Mouse (Mus musculus) hindbrain, embryonic 11.5 days (tissue): ENCODE measurements around the gene Ip6k1. TPM values are rescaled to one million over a fixed set of nuclear protein-coding genes. Genes with fewer than 3 reads are reported as not detected.

Source experiments
- ATAC-seq: fragments of 200-750 bp; cut with Nextera tagmentation; 2 replicates; pipeline ENCODE4 v1.8.0; 2017; ENCODE audit warnings: mild to moderate bottlenecking, moderate TSS enrichment, moderate library complexity; ENCODE audit not compliant: low FRiP score
- DNase-seq: peaks from one replicate; pipeline ENCODE4 v3.0.0-alpha.2; 2015; ENCODE audit warnings: low spot score
- H3K27ac ChIP-seq: fragments of 300-500 bp; sonication (generic); 2 replicates; pipeline ENCODE4 v1.5.1; 2014; ENCODE audit warnings: mild to moderate bottlenecking, low read depth, low read length
- H3K27me3 ChIP-seq: fragments of 300-500 bp; sonication (generic); 2 replicates; pipeline ENCODE4 v1.6.1; 2014; ENCODE audit warnings: mild to moderate bottlenecking, low read length, moderate library complexity, mixed read lengths; ENCODE audit not compliant: control insufficient read depth, insufficient read depth
- H3K36me3 ChIP-seq: fragments of 300-500 bp; sonication (generic); 2 replicates; pipeline ENCODE4 v1.6.1; 2014; ENCODE audit warnings: mild to moderate bottlenecking, low read length, moderate library complexity, mixed read lengths; ENCODE audit not compliant: control insufficient read depth, insufficient read depth
- H3K4me1 ChIP-seq: fragments of 300-500 bp; sonication (generic); replicated peaks from 2 replicates; pipeline ENCODE4 v1.6.1; 2014; ENCODE audit warnings: low read length, mixed read lengths; ENCODE audit not compliant: control insufficient read depth, insufficient read depth
- H3K4me2 ChIP-seq: fragments of 300-500 bp; sonication (generic); replicated peaks from 2 replicates; pipeline ENCODE4 v1.6.1; 2014; ENCODE audit warnings: mild to moderate bottlenecking, low read depth, low read length
- H3K4me3 ChIP-seq: fragments of 300-500 bp; sonication (generic); 2 replicates; pipeline ENCODE4 v1.5.1; 2014; ENCODE audit warnings: low read depth, low read length
- H3K9ac ChIP-seq: fragments of 300-500 bp; sonication (generic); 2 replicates; pipeline ENCODE4 v1.6.1; 2014; ENCODE audit warnings: low read depth, low read length
- H3K9me3 ChIP-seq: fragments of 300-500 bp; sonication (generic); 2 replicates; pipeline ENCODE4 v1.6.1; 2016; ENCODE audit warnings: low read length; ENCODE audit not compliant: control insufficient read depth
- WGBS: fragments of 180-500 bp; shearing (Covaris S2); extraction: QIAGEN DNeasy Blood & Tissue Kit; methylation state at CpG from one replicate; pipeline ENCODE4 v1.1.7; 2014; 5-methylcytosine and 5-hydroxymethylcytosine counted together
- polyA plus RNA-seq: library from polyadenylated mRNA; unstranded; fragments of >200 nt; fragmentation: Nextera tagmentation; extraction: Ambion mirVana; gene quantifications from 2 replicates; pipeline ENCODE4 v1.2.1, GENCODE M21; 2014

Ip6k1 gene
- polyA plus RNA-seq, 1 experiment from 2014 or later: 27.4 TPM

GRCm38 (mm10) chr9:108049561-108050251, 47.4 kb downstream of the Ip6k1 start:
- ATAC-seq (peak; percentile 17; the same call in 1 of the 2 replicates), DNase-seq (no peak)
- WGBS: 44% methylated on average over 15 of the region's 15 CpGs
- Histone ChIP-seq H3K4me2 (peak overlapping the region; percentile 93), H3K4me3 (peak overlapping the region; percentile 59), H3K27ac (peak overlapping the region; percentile 43), H3K9me3 (no peaks in the 10 kb centered on the region), H3K4me1 (peaks cover 11% of the 10 kb centered on the region; the same call in 1 of the 2 replicates), H3K36me3 (0 out of 2 replicates have a peak, but pooled peaks cover 5% of the 10 kb centered on the region), H3K27me3 (no peaks in the 10 kb centered on the region), H3K9ac (peak overlapping the region; percentile 85)

- peaks cover 11% of the 10 kb centered on the region; the same call in 1 of the 2 replicates for H3K4me1 ChIP-seq
- H3K4me2 ChIP-seq: no peak overlapping the region
- no peak overlapping the region for H3K4me3 ChIP-seq
- H3K27ac ChIP-seq: no peak overlapping the region
- no peaks in the 10 kb centered on the region for H3K27me3 ChIP-seq
- H3K36me3 ChIP-seq: 0 out of 2 replicates have a peak, but pooled peaks cover 2% of the 10 kb centered on the region
- 94% methylated on average over 15 of the region's 15 CpGs for WGBS
- ATAC-seq (no peak), DNase-seq (no peak)
- H3K9me3 ChIP-seq: no peaks in the 10 kb centered on the region
- H3K9ac ChIP-seq: no peak overlapping the region
Observed at GRCm38 (mm10) chr9:108051184-108051930, 49.1 kb downstream of the Ip6k1 start.

GRCm38 (mm10) chr9:108051931-108052220, 49.6 kb downstream of the Ip6k1 start:
- no peaks in the 10 kb centered on the region for H3K9me3 ChIP-seq
- H3K36me3 ChIP-seq: 0 out of 2 replicates have a peak, but pooled peaks cover 2% of the 10 kb centered on the region
- no peak for ATAC-seq
- peaks cover 11% of the 10 kb centered on the region; the same call in 1 of the 2 replicates for H3K4me1 ChIP-seq
- no peak for DNase-seq
- 88% methylated on average over 4 of the region's 4 CpGs for WGBS
- H3K9ac ChIP-seq: no peak overlapping the region
- H3K4me2 ChIP-seq: no peak overlapping the region
- H3K27me3 ChIP-seq: no peaks in the 10 kb centered on the region
- H3K27ac ChIP-seq: no peak overlapping the region
- no peak overlapping the region for H3K4me3 ChIP-seq

- Histone ChIP-seq H3K9ac (no peak overlapping the region), H3K36me3 (no peaks in the 10 kb centered on the region), H3K27ac (no peak overlapping the region), H3K27me3 (no peaks in the 10 kb centered on the region), H3K4me3 (no peak overlapping the region), H3K9me3 (no peaks in the 10 kb centered on the region), H3K4me2 (no peak overlapping the region), H3K4me1 (peaks cover 11% of the 10 kb centered on the region; the same call in 1 of the 2 replicates)
- DNase-seq (no peak), ATAC-seq (no peak)
- WGBS: 76% methylated on average over 7 of the region's 7 CpGs
Observed at GRCm38 (mm10) chr9:108052411-108052810, 50.1 kb downstream of the Ip6k1 start.

- Histone ChIP-seq H3K4me2 (0 out of 2 replicates have a peak within 1 kb of the TSS, but pooled peaks have one; percentile 9), H3K36me3 (no peaks in the 10 kb centered on the region), H3K9ac (no peak within 1 kb of the TSS), H3K9me3 (no peaks in the 10 kb centered on the region), H3K4me3 (no peak within 1 kb of the TSS), H3K27me3 (no peaks in the 10 kb centered on the region), H3K4me1 (peaks cover 10% of the 10 kb centered on the region; the same call in 1 of the 2 replicates), H3K27ac (no peak within 1 kb of the TSS)
- DNase-seq: peak; percentile 97
- WGBS: 57% methylated on average over 20 of the region's 20 CpGs
- ATAC-seq: peak; percentile 20; the same call in 1 of the 2 replicates
Observed at GRCm38 (mm10) chr9:108052885-108053664, 50.8 kb downstream of the Ip6k1 start, which contains the start of gene Amigo3. Gene Amigo3 (plus strand): TSS chr9:108053159.

- Histone ChIP-seq H3K27me3 (no peaks in the 10 kb centered on the region), H3K9ac (no peak overlapping the region), H3K4me1 (peaks cover 6% of the 10 kb centered on the region; the same call in 1 of the 2 replicates), H3K9me3 (no peaks in the 10 kb centered on the region), H3K27ac (no peak overlapping the region), H3K4me2 (no peak overlapping the region), H3K36me3 (no peaks in the 10 kb centered on the region), H3K4me3 (no peak overlapping the region)
- DNase-seq (no peak), ATAC-seq (no peak)
- WGBS: 93% methylated on average over 15 of the region's 15 CpGs
Observed at GRCm38 (mm10) chr9:108053665-108054225, 51.4 kb downstream of the Ip6k1 start.

GRCm38 (mm10) chr9:108054331-108055040, 52.2 kb downstream of the Ip6k1 start:
- Histone ChIP-seq H3K4me3 (no peak overlapping the region), H3K4me1 (peaks cover 5% of the 10 kb centered on the region; the same call in 1 of the 2 replicates), H3K27me3 (no peaks in the 10 kb centered on the region), H3K9me3 (no peaks in the 10 kb centered on the region), H3K27ac (no peak overlapping the region), H3K4me2 (no peak overlapping the region), H3K9ac (no peak overlapping the region), H3K36me3 (0 out of 2 replicates have a peak, but pooled peaks cover 2% of the 10 kb centered on the region)
- WGBS: 91% methylated on average over 22 of the region's 22 CpGs
- ATAC-seq: no peak
- DNase-seq: no peak

GRCm38 (mm10) chr9:108055061-108055460, 52.8 kb downstream of the Ip6k1 start:
- Histone ChIP-seq H3K4me2 (no peak overlapping the region), H3K4me3 (no peak overlapping the region), H3K27ac (no peak overlapping the region), H3K27me3 (no peaks in the 10 kb centered on the region), H3K36me3 (0 out of 2 replicates have a peak, but pooled peaks cover 2% of the 10 kb centered on the region), H3K4me1 (peaks cover 2% of the 10 kb centered on the region; the same call in 1 of the 2 replicates), H3K9me3 (no peaks in the 10 kb centered on the region), H3K9ac (no peak overlapping the region)
- 94% methylated on average over 1 of the region's 1 CpGs for WGBS
- DNase-seq (no peak), ATAC-seq (no peak)
